Mouse (Mus musculus) ES-E14 (cell line): Measurements from ENCODE around the gene Tbc1d24.

Source experiments
- CHD2 ChIP-seq: IDR thresholded peaks from 2 replicates; pipeline ENCODE4 v1.6.1; 2014; ENCODE audit warnings: mild to moderate bottlenecking, low read depth, low read length, inconsistent platforms
- ZC3H11A ChIP-seq: IDR thresholded peaks from 2 replicates; pipeline ENCODE4 v1.6.1; 2012; ENCODE audit warnings: low read depth, mild to moderate bottlenecking, inconsistent platforms, low read length, borderline replicate concordance

DNA sequence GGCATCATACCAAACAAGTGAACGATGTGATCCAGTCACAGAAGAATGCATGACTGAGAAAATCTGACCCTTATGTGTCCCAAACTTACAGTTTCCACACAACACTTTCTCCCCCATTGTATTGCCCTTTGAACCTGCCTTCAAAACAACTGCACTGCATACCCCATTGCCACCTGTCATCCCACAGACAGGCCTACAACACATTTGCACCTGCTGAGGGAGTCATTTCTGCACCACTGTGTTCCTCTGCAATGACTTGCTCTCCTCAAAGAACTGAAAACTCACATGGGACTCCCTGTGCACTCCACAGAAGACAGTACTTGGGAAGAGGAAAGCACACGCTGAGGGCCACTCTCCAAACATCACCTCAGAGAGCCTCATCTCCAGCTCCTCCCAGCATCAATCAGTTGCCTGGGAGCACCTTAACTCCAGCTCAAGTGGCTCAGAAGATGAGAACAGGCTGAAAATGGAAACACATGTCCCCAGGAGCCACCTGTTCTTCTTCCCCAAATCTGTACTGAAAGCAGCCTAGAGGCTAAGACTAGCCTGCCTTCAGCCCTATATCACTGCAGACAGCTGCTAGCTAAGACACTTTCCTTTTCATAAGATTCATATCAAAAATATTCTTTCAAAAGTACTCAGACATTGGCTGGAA, 68.0 kb downstream of the Tbc1d24 start:
- TF ChIP-seq CHD2, result no peak
- no peak for TF ChIP-seq ZC3H11A
